Mouse (Mus musculus): ENCODE data around the gene Atm. TPM values are rescaled to one million over a fixed set of nuclear protein-coding genes. Genes with fewer than 3 reads are reported as not detected.

The Atm gene
- polyA plus RNA-seq, 1 experiment from 2014 or later, result 18.8 TPM

GRCm38 (mm10) chr9:53404050-53404752 lies 132.3 kb downstream of the Atm start:
- 86% methylated on average over 6 of the region's 6 CpGs for WGBS
- Histone ChIP-seq H3K27me3 (no peaks in the 10 kb centered on the region), H3K4me2 (replicated peaks) (peak overlapping the region; percentile 60), H3K9ac (replicated peaks) (no peak overlapping the region), H3K4me3 (no peak overlapping the region), H3K9me3 (no peaks in the 10 kb centered on the region), H3K4me1 (peaks cover 10% of the 10 kb centered on the region; the same call in 1 of the 2 replicates), H3K27ac (replicated peaks) (peak overlapping the region; percentile 87; the same call in 1 of the 2 replicates), H3K36me3 (no peaks in the 10 kb centered on the region)
- peak; percentile 35 for ATAC-seq (ENCODE audit: low FRiP score, low read depth)

GRCm38 (mm10) chr9:53402991-53403390 lies 133.5 kb downstream of the Atm start:
- Histone ChIP-seq H3K9me3 (no peaks in the 10 kb centered on the region), H3K4me2 (replicated peaks) (no peak overlapping the region), H3K9ac (replicated peaks) (no peak overlapping the region), H3K36me3 (no peaks in the 10 kb centered on the region), H3K4me3 (no peak overlapping the region), H3K27me3 (no peaks in the 10 kb centered on the region), H3K4me1 (peaks cover 10% of the 10 kb centered on the region; the same call in 1 of the 2 replicates), H3K27ac (replicated peaks) (no peak overlapping the region)
- ATAC-seq (ENCODE audit: low FRiP score, low read depth), result no peak
- WGBS, result 89% methylated on average over 8 of the region's 8 CpGs

- H3K27me3 ChIP-seq, result no peaks in the 10 kb centered on the region
- no peak within 1 kb of the TSS for H3K9ac ChIP-seq (replicated peaks)
- H3K4me3 ChIP-seq, result no peak within 1 kb of the TSS
- H3K36me3 ChIP-seq, result no peaks in the 10 kb centered on the region
- peaks cover 10% of the 10 kb centered on the region; the same call in 1 of the 2 replicates for H3K4me1 ChIP-seq
- H3K27ac ChIP-seq (replicated peaks), result no peak within 1 kb of the TSS
- 31% methylated on average over 11 of the region's 11 CpGs for WGBS
- no peaks in the 10 kb centered on the region for H3K9me3 ChIP-seq
- no peak within 1 kb of the TSS for H3K4me2 ChIP-seq (replicated peaks)
- ATAC-seq (ENCODE audit: low FRiP score, low read depth), result no peak
These were observed 134.2 kb downstream of the Atm start, which contains the start of gene 4930550C14Rik for GRCm38 (mm10) chr9:53402291-53402711. Gene 4930550C14Rik (plus strand): TSS chr9:53402325.

- WGBS, result 88% methylated on average over 8 of the region's 8 CpGs
- Histone ChIP-seq H3K9ac (replicated peaks) (no peak overlapping the region), H3K4me2 (replicated peaks) (no peak overlapping the region), H3K27me3 (no peaks in the 10 kb centered on the region), H3K4me3 (no peak overlapping the region), H3K36me3 (no peaks in the 10 kb centered on the region), H3K9me3 (no peaks in the 10 kb centered on the region), H3K4me1 (peaks cover 10% of the 10 kb centered on the region; the same call in 1 of the 2 replicates), H3K27ac (replicated peaks) (no peak overlapping the region)
- ATAC-seq (ENCODE audit: low FRiP score, low read depth), result no peak
These were observed 135.4 kb downstream of the Atm start for GRCm38 (mm10) chr9:53401146-53401545.

- H3K4me2 ChIP-seq (replicated peaks), result no peak overlapping the region
- H3K4me3 ChIP-seq, result no peak overlapping the region
- no peaks in the 10 kb centered on the region for H3K27me3 ChIP-seq
- WGBS, result 91% methylated on average over 4 of the region's 4 CpGs
- H3K4me1 ChIP-seq, result peaks cover 10% of the 10 kb centered on the region; the same call in 1 of the 2 replicates
- H3K36me3 ChIP-seq, result no peaks in the 10 kb centered on the region
- H3K9me3 ChIP-seq, result no peaks in the 10 kb centered on the region
- no peak for ATAC-seq (ENCODE audit: low FRiP score, low read depth)
- no peak overlapping the region for H3K27ac ChIP-seq (replicated peaks)
- H3K9ac ChIP-seq (replicated peaks), result no peak overlapping the region
These were observed 135.8 kb downstream of the Atm start for GRCm38 (mm10) chr9:53400696-53401095.

GRCm38 (mm10) chr9:53399537-53399936 lies 137.0 kb downstream of the Atm start:
- Histone ChIP-seq H3K4me2 (replicated peaks) (no peak overlapping the region), H3K9me3 (no peaks in the 10 kb centered on the region), H3K27ac (replicated peaks) (no peak overlapping the region), H3K36me3 (no peaks in the 10 kb centered on the region), H3K4me3 (no peak overlapping the region), H3K27me3 (no peaks in the 10 kb centered on the region), H3K9ac (replicated peaks) (no peak overlapping the region), H3K4me1 (peaks cover 5% of the 10 kb centered on the region; the same call in 1 of the 2 replicates)
- no peak for ATAC-seq (ENCODE audit: low FRiP score, low read depth)
- WGBS, result 95% methylated on average over 8 of the region's 8 CpGs

GRCm38 (mm10) chr9:53398388-53398700 lies 138.2 kb downstream of the Atm start:
- no peak for ATAC-seq (ENCODE audit: low FRiP score, low read depth)
- no peak overlapping the region for H3K4me2 ChIP-seq (replicated peaks)
- no peak overlapping the region for H3K9ac ChIP-seq (replicated peaks)
- peaks cover 5% of the 10 kb centered on the region; the same call in 1 of the 2 replicates for H3K4me1 ChIP-seq
- H3K4me3 ChIP-seq, result no peak overlapping the region
- WGBS, result 16% methylated on average over 5 of the region's 5 CpGs
- no peaks in the 10 kb centered on the region for H3K9me3 ChIP-seq
- H3K27ac ChIP-seq (replicated peaks), result no peak overlapping the region
- no peaks in the 10 kb centered on the region for H3K27me3 ChIP-seq
- H3K36me3 ChIP-seq, result no peaks in the 10 kb centered on the region

- no peaks in the 10 kb centered on the region for H3K27me3 ChIP-seq
- 81% methylated on average over 13 of the region's 13 CpGs for WGBS
- H3K27ac ChIP-seq (replicated peaks), result no peak overlapping the region
- ATAC-seq (ENCODE audit: low FRiP score, low read depth), result no peak
- H3K4me3 ChIP-seq, result no peak overlapping the region
- no peaks in the 10 kb centered on the region for H3K9me3 ChIP-seq
- H3K36me3 ChIP-seq, result no peaks in the 10 kb centered on the region
- no peak overlapping the region for H3K9ac ChIP-seq (replicated peaks)
- H3K4me2 ChIP-seq (replicated peaks), result no peak overlapping the region
- peaks cover 5% of the 10 kb centered on the region; the same call in 1 of the 2 replicates for H3K4me1 ChIP-seq
These were observed 138.7 kb downstream of the Atm start for GRCm38 (mm10) chr9:53397685-53398387.

GRCm38 (mm10) chr9:53390136-53390535 lies 146.4 kb downstream of the Atm start:
- H3K27me3 ChIP-seq, result no peaks in the 10 kb centered on the region
- ATAC-seq (ENCODE audit: low FRiP score, low read depth), result no peak
- H3K9me3 ChIP-seq, result no peaks in the 10 kb centered on the region
- H3K9ac ChIP-seq (replicated peaks), result no peak overlapping the region
- H3K27ac ChIP-seq (replicated peaks), result no peak overlapping the region
- no peak overlapping the region for H3K4me3 ChIP-seq
- H3K4me2 ChIP-seq (replicated peaks), result no peak overlapping the region
- H3K4me1 ChIP-seq, result no peaks in the 10 kb centered on the region
- H3K36me3 ChIP-seq, result no peaks in the 10 kb centered on the region
- 82% methylated on average over 7 of the region's 7 CpGs for WGBS

Small RNA genes within 50 kb of the gene (microRNA-seq; reads per million reads assigned to microRNA genes)
- not detected for gene Mir130c

Other genes with a start within 250 kb of the Atm start
- gene Exph5, start 235.1 kb downstream of the Atm start, polyA plus RNA-seq (2016; fragmentation: Nextera tagmentation; extraction: Ambion mirVana), result 0.50 and 0.51 TPM in 2 replicates
- 9.8 and 10.4 TPM in 2 replicates for gene Kdelc2, start 152.7 kb downstream of the Atm start, polyA plus RNA-seq (2016; fragmentation: Nextera tagmentation; extraction: Ambion mirVana)
- gene 4930550C14Rik, start 134.4 kb downstream of the Atm start, polyA plus RNA-seq (2016; fragmentation: Nextera tagmentation; extraction: Ambion mirVana), result 0.39 and 0.40 TPM in 2 replicates
- 18.1 and 18.9 TPM in 2 replicates for gene Npat, start 307 bp upstream of the Atm start, polyA plus RNA-seq (2016; fragmentation: Nextera tagmentation; extraction: Ambion mirVana)
- 60.3 and 62.0 TPM in 2 replicates for gene Acat1, start 73.6 kb upstream of the Atm start, polyA plus RNA-seq (2016; fragmentation: Nextera tagmentation; extraction: Ambion mirVana)
- gene Cul5, start 133.3 kb upstream of the Atm start, polyA plus RNA-seq (2016; fragmentation: Nextera tagmentation; extraction: Ambion mirVana), result 48.9 and 51.2 TPM in 2 replicates
- gene Rab39, start 169.5 kb upstream of the Atm start, polyA plus RNA-seq (2016; fragmentation: Nextera tagmentation; extraction: Ambion mirVana), result 3.9 and 4.9 TPM in 2 replicates
- gene Slc35f2, start 234.8 kb upstream of the Atm start, polyA plus RNA-seq (2016; fragmentation: Nextera tagmentation; extraction: Ambion mirVana), result 2.8 and 3.0 TPM in 2 replicates

Data from midbrain, embryonic 12.5 days (tissue).